Comparison of ENCODE assay signal across 8 mouse cellular contexts in the genomic region with DNA sequence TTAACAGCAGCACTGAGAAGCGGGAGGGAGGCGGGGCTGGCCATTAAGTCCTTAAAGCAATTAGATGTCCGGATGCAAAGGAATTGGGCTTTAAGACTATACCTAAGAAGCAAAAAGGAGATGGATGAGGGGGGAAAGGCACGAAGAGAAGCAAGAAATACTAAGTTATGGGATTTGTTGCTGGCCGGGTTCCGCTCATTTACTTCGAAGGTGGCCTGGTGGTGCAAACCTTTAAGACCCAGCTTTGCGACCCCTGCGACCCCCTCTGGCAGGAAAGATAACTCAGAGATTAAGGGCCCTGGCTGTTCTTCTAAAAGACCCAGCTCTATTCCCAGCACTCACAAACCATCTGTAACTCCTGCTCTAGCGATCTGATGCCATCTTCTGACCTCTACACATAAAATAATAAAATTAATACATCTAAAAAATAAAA. TPM values are rescaled to one million over a fixed set of nuclear protein-coding genes. Genes with fewer than 3 reads are reported as not detected.
A peak's percentile ranks its signal among the peaks of the same experiment; 100 is the strongest.
DNase-seq lines count a peak whose midpoint lies in the region; ATAC-seq lines count a peak whose summit lies in the region.

No protein-coding gene starts in this region.

- no peaks in the 10 kb centered on the region for H3K9me3 ChIP-seq in liver, embryonic 11.5 days (ENCODE audit: control insufficient read depth, low read length)
- no peaks in the 10 kb centered on the region for H3K9me3 ChIP-seq in forebrain, embryonic 10.5 days
- H3K9me3 ChIP-seq in limb, embryonic 11.5 days (ENCODE audit: control insufficient read depth, low read length), result no peaks in the 10 kb centered on the region
- H3K9me3 ChIP-seq in neural tube, embryonic 14.5 days (ENCODE audit: control insufficient read depth, low read length), result no peaks in the 10 kb centered on the region

- H3K36me3 ChIP-seq in liver, embryonic 11.5 days (ENCODE audit: control insufficient read depth, insufficient read depth, low read length), result no peaks in the 10 kb centered on the region
- no peaks in the 10 kb centered on the region for H3K36me3 ChIP-seq in forebrain, embryonic 10.5 days (replicated peaks)
- no peaks in the 10 kb centered on the region for H3K36me3 ChIP-seq in limb, embryonic 11.5 days (ENCODE audit: control insufficient read depth, insufficient read depth, low read length)
- no peaks in the 10 kb centered on the region for H3K36me3 ChIP-seq in neural tube, embryonic 14.5 days (ENCODE audit: control insufficient read depth, insufficient read depth, low read length)

- ATAC-seq in liver, embryonic 11.5 days (replicated peaks; ENCODE audit: low FRiP score), result no peak
- no peak for ATAC-seq in limb, embryonic 11.5 days (ENCODE audit: insufficient number of reproducible peaks, low FRiP score, low TSS enrichment, low read depth)
- 0 out of 2 replicates have a peak, but pooled peaks have one; percentile 31 for ATAC-seq in neural tube, embryonic 14.5 days (ENCODE audit: low read depth)

- peak overlapping the region; percentile 66 for H3K4me2 ChIP-seq in liver, embryonic 11.5 days
- H3K4me2 ChIP-seq in limb, embryonic 11.5 days (ENCODE audit: low read depth, severe bottlenecking), result peak overlapping the region; percentile 55
- peak overlapping the region; percentile 59 for H3K4me2 ChIP-seq in neural tube, embryonic 14.5 days (ENCODE audit: low read depth, low read length)

- WGBS in liver, embryonic 11.5 days, result 10% methylated on average over 10 of the region's 10 CpGs
- 2% methylated on average over 10 of the region's 10 CpGs for WGBS in forebrain, embryonic 10.5 days
- 4% methylated on average over 10 of the region's 10 CpGs for WGBS in limb, embryonic 11.5 days
- 5% methylated on average over 10 of the region's 10 CpGs for WGBS in neural tube, embryonic 14.5 days

- peaks cover 32% of the 10 kb centered on the region for H3K27me3 ChIP-seq in liver, embryonic 11.5 days (replicated peaks; ENCODE audit: control insufficient read depth, insufficient read depth, low read length)
- H3K27me3 ChIP-seq in forebrain, embryonic 10.5 days (ENCODE audit: poor library complexity, severe bottlenecking), result peaks cover 30% of the 10 kb centered on the region
- peaks cover 2% of the 10 kb centered on the region; the same call in 1 of the 2 replicates for H3K27me3 ChIP-seq in limb, embryonic 11.5 days (ENCODE audit: control insufficient read depth, insufficient read depth, low read length)
- no peaks in the 10 kb centered on the region for H3K27me3 ChIP-seq in neural tube, embryonic 14.5 days (ENCODE audit: control insufficient read depth, insufficient read depth, low read length)

- H3K9ac ChIP-seq in liver, embryonic 11.5 days (ENCODE audit: low read depth, low read length), result no peak overlapping the region
- 0 out of 2 replicates have a peak overlapping the region, but pooled peaks have one; percentile 28 for H3K9ac ChIP-seq in limb, embryonic 11.5 days (ENCODE audit: low read length)
- H3K9ac ChIP-seq in neural tube, embryonic 14.5 days (replicated peaks; ENCODE audit: low read depth, low read length), result peak overlapping the region; percentile 29; the same call in 1 of the 2 replicates

- peak overlapping the region; percentile 41 for H3K4me3 ChIP-seq in liver, embryonic 11.5 days (ENCODE audit: low read depth, low read length)
- peak overlapping the region; percentile 52 for H3K4me3 ChIP-seq in forebrain, embryonic 10.5 days
- peak overlapping the region; percentile 32 for H3K4me3 ChIP-seq in limb, embryonic 11.5 days (ENCODE audit: low read depth, low read length)
- peak overlapping the region; percentile 28 for H3K4me3 ChIP-seq in neural tube, embryonic 14.5 days (ENCODE audit: low read depth, low read length)

- H3K4me1 ChIP-seq in liver, embryonic 11.5 days (replicated peaks; ENCODE audit: control insufficient read depth, insufficient read depth, low read length), result no peaks in the 10 kb centered on the region
- H3K4me1 ChIP-seq in forebrain, embryonic 10.5 days, result peaks cover 43% of the 10 kb centered on the region
- H3K4me1 ChIP-seq in limb, embryonic 11.5 days (ENCODE audit: control insufficient read depth, insufficient read depth, low read length), result no peaks in the 10 kb centered on the region
- H3K4me1 ChIP-seq in neural tube, embryonic 14.5 days (ENCODE audit: control insufficient read depth, insufficient read depth, low read length), result peaks cover 5% of the 10 kb centered on the region; the same call in 1 of the 2 replicates

- H3K27ac ChIP-seq in liver, embryonic 11.5 days (ENCODE audit: low read depth, low read length), result no peak overlapping the region
- peak overlapping the region; percentile 81 for H3K27ac ChIP-seq in forebrain, embryonic 10.5 days
- no peak overlapping the region for H3K27ac ChIP-seq in limb, embryonic 11.5 days (replicated peaks; ENCODE audit: low read depth, low read length)
- no peak overlapping the region for H3K27ac ChIP-seq in neural tube, embryonic 14.5 days (ENCODE audit: low read depth, low read length)

- no peak for DNase-seq in liver, embryonic 11.5 days (ENCODE audit: low spot score)
- DNase-seq in liver, result no peak
- peak; percentile 67 for DNase-seq in forebrain, embryonic 10.5 days (ENCODE audit: extremely low spot score, low spot score)
- no peak for DNase-seq in limb, embryonic 11.5 days (ENCODE audit: low spot score)
- DNase-seq in right cerebral cortex, postnatal 4 days, result no peak
- no peak for DNase-seq in left cerebral cortex, adult 8-10 months (ENCODE audit: low spot score in 2 of 2)
- DNase-seq in ovary, postnatal 10 days (ENCODE audit: low spot score), result no peak

RNA-seq across cellular contexts. Expression of a gene that starts 0.5 kb away (rescaled TPM):
- 0.11 TPM in 1 of 2 replicates, not detected in the other for polyA plus RNA-seq in liver, embryonic 11.5 days (2014; fragmentation: Nextera tagmentation; extraction: Ambion mirVana)
- 4.9 and 5.3 TPM in 2 replicates for polyA plus RNA-seq in forebrain, embryonic 10.5 days (2016; fragmentation: Nextera tagmentation; extraction: Ambion mirVana)
- polyA plus RNA-seq in limb, embryonic 11.5 days (2014; fragmentation: Nextera tagmentation; extraction: Ambion mirVana), result 0.91 and 1.0 TPM in 2 replicates
- 0.67 and 0.92 TPM in 2 replicates for polyA plus RNA-seq in neural tube, embryonic 14.5 days (2014; fragmentation: Nextera tagmentation; extraction: Ambion mirVana)
- 1 to 10 TPM; 2.3 to 3.4 (median 2.7) TPM for total RNA-seq in left cerebral cortex, adult 8-10 months (2022)

RNA-seq across cellular contexts. Expression of a gene that starts 10.5 kb away (rescaled TPM):
- 2.1 and 2.6 TPM in 2 replicates for polyA plus RNA-seq in liver, embryonic 11.5 days (2014; fragmentation: Nextera tagmentation; extraction: Ambion mirVana)
- 4.0 and 4.4 TPM in 2 replicates for polyA plus RNA-seq in forebrain, embryonic 10.5 days (2016; fragmentation: Nextera tagmentation; extraction: Ambion mirVana)
- polyA plus RNA-seq in limb, embryonic 11.5 days (2014; fragmentation: Nextera tagmentation; extraction: Ambion mirVana), result 1.8 and 3.0 TPM in 2 replicates
- 154 and 205 TPM in 2 replicates for polyA plus RNA-seq in neural tube, embryonic 14.5 days (2014; fragmentation: Nextera tagmentation; extraction: Ambion mirVana)
- 1,000 to 10,000 TPM; 1,117 to 1,267 (median 1,165) TPM for total RNA-seq in left cerebral cortex, adult 8-10 months (2022)

RNA-seq across cellular contexts. Expression of a gene that starts 23.7 kb away (rescaled TPM):
- polyA plus RNA-seq in liver, embryonic 11.5 days (2014; fragmentation: Nextera tagmentation; extraction: Ambion mirVana), result 4.4 and 5.5 TPM in 2 replicates
- polyA plus RNA-seq in forebrain, embryonic 10.5 days (2016; fragmentation: Nextera tagmentation; extraction: Ambion mirVana), result 12.5 and 14.2 TPM in 2 replicates
- polyA plus RNA-seq in limb, embryonic 11.5 days (2014; fragmentation: Nextera tagmentation; extraction: Ambion mirVana), result 13.1 and 14.0 TPM in 2 replicates
- 21.5 and 27.5 TPM in 2 replicates for polyA plus RNA-seq in neural tube, embryonic 14.5 days (2014; fragmentation: Nextera tagmentation; extraction: Ambion mirVana)
- 100 to 1,000 TPM; 146 to 166 (median 159) TPM for total RNA-seq in left cerebral cortex, adult 8-10 months (2022)

RNA-seq across cellular contexts. Expression of a gene that starts 24.2 kb away (rescaled TPM):
- 0.15 TPM in 1 of 2 replicates, not detected in the other for polyA plus RNA-seq in liver, embryonic 11.5 days (2014; fragmentation: Nextera tagmentation; extraction: Ambion mirVana)
- not detected in 2 replicates for polyA plus RNA-seq in forebrain, embryonic 10.5 days (2016; fragmentation: Nextera tagmentation; extraction: Ambion mirVana)
- polyA plus RNA-seq in limb, embryonic 11.5 days (2014; fragmentation: Nextera tagmentation; extraction: Ambion mirVana), result 0.13 TPM in 1 of 2 replicates, not detected in the other
- polyA plus RNA-seq in neural tube, embryonic 14.5 days (2014; fragmentation: Nextera tagmentation; extraction: Ambion mirVana), result not detected in 2 replicates
- not detected for total RNA-seq in left cerebral cortex, adult 8-10 months (2022)

RNA-seq across cellular contexts. Expression of a gene that starts 28.5 kb away (rescaled TPM):
- 9.5 and 10.4 TPM in 2 replicates for polyA plus RNA-seq in liver, embryonic 11.5 days (2014; fragmentation: Nextera tagmentation; extraction: Ambion mirVana)
- polyA plus RNA-seq in forebrain, embryonic 10.5 days (2016; fragmentation: Nextera tagmentation; extraction: Ambion mirVana), result 7.4 and 8.9 TPM in 2 replicates
- 5.3 and 5.5 TPM in 2 replicates for polyA plus RNA-seq in limb, embryonic 11.5 days (2014; fragmentation: Nextera tagmentation; extraction: Ambion mirVana)
- 3.9 and 4.4 TPM in 2 replicates for polyA plus RNA-seq in neural tube, embryonic 14.5 days (2014; fragmentation: Nextera tagmentation; extraction: Ambion mirVana)
- 1 to 10 TPM; 4.0 to 5.8 (median 5.0) TPM for total RNA-seq in left cerebral cortex, adult 8-10 months (2022)

Comparison
In these comparisons a context has a peak if more than half of its experiments do, and no peak if none do; other contexts are left out.
1. RNA of a gene that starts 10.5 kb away (polyA plus RNA-seq): 154 to 205 TPM in neural tube, embryonic 14.5 days; 4.0 to 4.4 TPM in forebrain, embryonic 10.5 days, 1.8 to 3.0 TPM in limb, embryonic 11.5 days and 2.1 to 2.6 TPM in liver, embryonic 11.5 days; every median in the first group is over 10 times any median in the second.
2. Peak in every context shown above with its lines, with median percentiles within 50 percentile points of each other: H3K4me2 ChIP-seq and H3K4me3 ChIP-seq.